Mouse (Mus musculus) brain, embryonic 14.5 days (tissue): ENCODE results near the gene A930009A15Rik. TPM values are rescaled to one million over a fixed set of nuclear protein-coding genes. Genes with fewer than 3 reads are reported as not detected.
A peak's percentile ranks its signal among the peaks of the same experiment; 100 is the strongest.

Experiments
- DNase-seq: peaks from one replicate; pipeline ENCODE4 v3.0.0-alpha.2; 2011; ENCODE audit warnings: low read depth
- CTCF ChIP-seq: fragments of 200-500 bp; IDR thresholded peaks from 2 replicates; pipeline ENCODE4 v1.5.1; 2012; ENCODE audit warnings: inconsistent platforms, mild to moderate bottlenecking, moderate library complexity, borderline replicate concordance; ENCODE audit not compliant: insufficient read depth, insufficient read length; ENCODE audit errors: extremely low read depth
- POLR2A ChIP-seq: fragments of 200-500 bp; IDR thresholded peaks from 2 replicates; pipeline ENCODE4 v1.6.1; 2012; ENCODE audit warnings: mild to moderate bottlenecking, inconsistent platforms, borderline replicate concordance; ENCODE audit not compliant: poor library complexity, insufficient read depth, insufficient read length, severe bottlenecking; ENCODE audit errors: extremely low read depth
- polyA plus RNA-seq: library from polyadenylated mRNA; depleted of rRNA; stranded (reverse); fragments of >200 nt; gene quantifications from 2 replicates; pipeline ENCODE4 v1.2.3, GENCODE M21; 2012; rRNA removed

A930009A15Rik gene
- polyA plus RNA-seq, 1 experiment: 0.36 TPM

- TF ChIP-seq POLR2A (no peak), CTCF (no peak)
- peak; percentile 49 for DNase-seq
Measured at GRCm38 (mm10) chr10:115618288-115618856, 48.6 kb downstream of the A930009A15Rik start.

- TF ChIP-seq POLR2A (no peak), CTCF (no peak)
- no peak for DNase-seq
Measured at GRCm38 (mm10) chr10:115623481-115623880, 53.7 kb downstream of the A930009A15Rik start.

GRCm38 (mm10) chr10:115623956-115624671 lies 54.3 kb downstream of the A930009A15Rik start:
- no peak for TF ChIP-seq CTCF
- no peak for TF ChIP-seq POLR2A
- DNase-seq: peak; percentile 90

- DNase-seq: no peak
- no peak for TF ChIP-seq CTCF
- TF ChIP-seq POLR2A: no peak
Measured at GRCm38 (mm10) chr10:115624957-115625356, 55.2 kb downstream of the A930009A15Rik start.

GRCm38 (mm10) chr10:115626678-115627077 lies 56.9 kb downstream of the A930009A15Rik start:
- DNase-seq: no peak
- no peak for TF ChIP-seq CTCF

Other genes with a start within 250 kb of the A930009A15Rik start
- gene Tmem19, start 207.5 kb upstream of the A930009A15Rik start, polyA plus RNA-seq: 30.4 and 32.6 TPM in 2 replicates
- gene Thap2, start 185.5 kb upstream of the A930009A15Rik start, polyA plus RNA-seq: 17.7 and 18.8 TPM in 2 replicates
- gene Zfc3h1, start 185.0 kb upstream of the A930009A15Rik start, polyA plus RNA-seq: 105 and 155 TPM in 2 replicates
- 1.4 and 2.3 TPM in 2 replicates for gene Lgr5, start 17.8 kb downstream of the A930009A15Rik start, polyA plus RNA-seq
- 0.18 TPM in 2 replicates for gene Tspan8, start 246.8 kb downstream of the A930009A15Rik start, polyA plus RNA-seq